Mouse (Mus musculus) c-Kit-positive CD71-positive TER-119-negative erythroid progenitor cells, embryonic 14.5 days (primary cell): ENCODE data around the gene Il10.
"Not testable (repeated sequence)": the region's sequence is repeated elsewhere in the genome, so short reads cannot be mapped to it uniquely, and the experiment has no call there.

Experiments used
- DNase-seq: peaks from one replicate; pipeline ENCODE4 v3.0.0-alpha.2; 2013; ENCODE audit warnings: low read depth

Il10 gene

DNA sequence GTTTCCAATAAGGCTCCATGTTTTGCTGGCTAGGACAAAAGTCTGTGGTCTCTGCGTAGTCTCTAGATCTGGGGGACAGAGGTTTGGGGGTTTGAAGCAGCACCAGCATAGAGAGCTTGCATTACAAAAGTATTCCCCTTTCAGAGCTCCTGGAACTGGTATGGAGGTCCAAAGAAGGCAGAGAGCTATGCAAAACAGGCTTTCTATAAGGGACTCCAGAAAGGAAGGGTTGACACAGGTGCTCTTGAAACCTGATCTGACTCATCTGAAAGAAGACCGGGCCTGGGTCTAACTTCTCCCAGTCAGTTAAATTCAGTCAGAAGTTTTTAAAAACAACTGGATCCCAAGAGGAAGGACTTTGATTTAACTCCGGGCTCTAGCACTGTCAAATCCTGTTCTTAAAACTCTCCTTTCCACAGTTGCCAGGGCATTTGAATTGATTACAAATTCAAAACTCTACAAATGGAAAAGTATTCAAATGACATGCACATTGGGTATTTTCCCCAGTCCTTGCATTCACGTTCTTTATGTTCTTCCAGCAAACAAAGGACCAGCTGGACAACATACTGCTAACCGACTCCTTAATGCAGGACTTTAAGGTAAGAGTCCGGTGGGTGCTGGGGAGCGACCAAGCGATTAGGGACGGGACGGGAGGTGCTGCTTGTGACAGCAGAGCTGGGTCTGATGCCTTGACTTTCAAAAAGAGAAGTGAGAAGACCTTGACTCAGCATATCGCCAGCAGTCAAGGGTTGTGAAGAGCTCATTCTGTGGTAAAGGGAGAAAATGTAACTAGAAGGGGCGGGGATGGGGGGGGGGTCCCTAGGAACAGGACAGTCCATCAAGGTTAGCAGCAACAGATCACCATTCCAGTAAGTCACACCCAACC lies 1.0 kb downstream of the Il10 start:
- no peak for DNase-seq

DNA sequence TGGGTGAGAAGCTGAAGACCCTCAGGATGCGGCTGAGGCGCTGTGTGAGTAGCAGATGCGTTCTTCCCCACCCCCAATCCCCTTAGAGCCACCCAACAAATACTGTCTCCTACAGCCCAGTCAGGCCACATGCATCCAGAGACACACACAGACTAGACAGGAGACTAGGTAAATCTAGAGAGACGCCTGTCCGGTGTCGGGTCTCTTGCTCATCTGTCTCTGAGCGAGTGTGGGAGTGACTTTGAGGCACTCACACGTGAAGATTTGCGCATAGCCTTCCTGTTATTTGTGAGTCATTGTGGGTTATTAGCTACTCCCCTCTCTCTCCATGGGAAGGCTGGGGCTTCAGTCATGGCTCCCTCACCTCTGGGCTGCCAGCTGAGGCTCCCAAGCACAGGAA lies 1.8 kb downstream of the Il10 start:
- no peak for DNase-seq

DNA sequence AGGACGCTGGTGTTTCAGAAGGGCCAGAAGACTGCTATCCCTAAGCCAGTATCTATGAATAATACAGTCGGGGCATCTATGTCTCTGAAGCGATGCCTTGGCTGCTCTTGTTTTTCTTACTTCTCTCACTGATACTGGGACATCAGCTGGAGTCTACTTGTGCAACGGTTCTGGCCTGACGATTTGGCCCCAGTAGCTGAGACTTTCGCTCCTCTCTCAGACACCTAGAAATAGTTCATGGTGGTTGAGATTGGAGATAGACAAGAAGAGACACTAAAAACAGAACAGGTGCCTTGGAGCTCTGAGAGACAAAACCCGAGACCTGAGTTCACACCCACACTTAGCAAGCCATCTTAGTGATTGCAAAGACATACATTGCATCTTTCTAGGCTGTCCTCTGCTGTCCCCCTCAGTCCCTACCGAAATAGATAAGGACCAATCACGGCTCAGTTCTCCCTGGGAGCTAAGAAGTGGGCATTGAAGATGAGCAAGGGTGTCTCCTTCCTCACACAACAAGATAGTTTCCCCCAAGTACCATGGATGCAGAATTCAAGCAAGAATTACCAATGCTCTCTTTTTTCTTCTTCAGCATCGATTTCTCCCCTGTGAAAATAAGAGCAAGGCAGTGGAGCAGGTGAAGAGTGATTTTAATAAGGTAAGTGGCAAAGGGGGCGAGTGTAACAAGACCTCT lies 2.4 kb downstream of the Il10 start:
- DNase-seq: no peak

DNA sequence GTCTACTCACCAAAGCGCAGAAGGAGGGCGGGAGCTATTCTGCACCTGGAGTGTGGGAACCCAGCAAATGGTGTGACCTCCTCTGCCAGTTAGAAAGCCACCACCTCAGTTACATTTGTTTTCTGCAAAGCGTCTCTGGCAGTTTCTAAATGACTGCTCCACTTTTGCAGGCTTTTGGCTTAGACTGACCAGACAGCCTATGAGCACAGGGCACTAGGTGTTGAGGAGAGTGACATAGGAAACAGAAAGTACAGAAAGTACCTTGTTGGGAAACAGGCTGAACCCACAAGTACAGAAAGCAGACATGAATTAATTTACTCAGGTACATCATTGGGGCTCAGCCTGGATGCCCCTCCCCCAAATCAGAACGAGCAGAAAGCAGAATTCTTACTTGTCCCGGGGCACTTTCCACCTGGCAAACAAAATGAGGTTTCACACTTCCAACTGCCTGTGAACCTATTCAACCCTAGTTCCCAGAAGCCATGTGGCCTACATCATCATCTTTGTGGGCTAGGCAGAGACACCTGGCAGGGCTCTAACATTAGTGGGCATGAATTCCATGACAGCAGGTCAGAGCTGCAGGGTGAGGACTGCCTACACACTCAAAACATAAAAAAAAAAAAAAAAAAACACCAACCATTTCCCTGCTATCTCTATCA lies 3.1 kb downstream of the Il10 start:
- DNase-seq: no peak

DNA sequence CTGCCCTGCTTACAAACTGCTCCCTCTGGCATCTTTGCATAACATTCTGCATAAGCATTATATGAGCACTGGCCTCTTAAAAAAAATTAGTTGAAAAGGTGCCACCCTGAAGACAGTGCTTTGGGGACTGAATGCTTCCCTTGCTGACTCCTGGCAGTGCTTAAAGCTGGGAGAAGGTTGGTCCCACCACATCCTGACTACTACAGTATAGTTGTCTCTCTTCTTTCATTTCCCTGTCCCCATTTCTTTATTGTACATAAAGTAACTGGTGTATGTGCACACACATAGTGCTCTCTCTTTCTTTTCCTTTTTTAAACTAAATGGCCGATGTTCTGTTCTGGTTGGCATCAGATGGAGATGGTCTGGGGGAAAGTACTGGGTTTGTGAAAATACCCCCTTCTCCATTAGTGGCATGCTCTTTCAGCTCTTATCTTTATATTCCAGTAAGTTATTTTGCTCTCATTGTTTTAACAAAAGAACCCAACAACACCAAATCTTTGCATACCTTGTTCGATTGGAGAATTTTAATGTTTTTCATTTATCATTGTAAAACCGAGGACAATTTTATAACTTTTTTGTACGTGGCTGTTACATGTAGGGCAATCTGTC lies 3.7 kb downstream of the Il10 start:
- DNase-seq: not testable (repeated sequence)

DNA sequence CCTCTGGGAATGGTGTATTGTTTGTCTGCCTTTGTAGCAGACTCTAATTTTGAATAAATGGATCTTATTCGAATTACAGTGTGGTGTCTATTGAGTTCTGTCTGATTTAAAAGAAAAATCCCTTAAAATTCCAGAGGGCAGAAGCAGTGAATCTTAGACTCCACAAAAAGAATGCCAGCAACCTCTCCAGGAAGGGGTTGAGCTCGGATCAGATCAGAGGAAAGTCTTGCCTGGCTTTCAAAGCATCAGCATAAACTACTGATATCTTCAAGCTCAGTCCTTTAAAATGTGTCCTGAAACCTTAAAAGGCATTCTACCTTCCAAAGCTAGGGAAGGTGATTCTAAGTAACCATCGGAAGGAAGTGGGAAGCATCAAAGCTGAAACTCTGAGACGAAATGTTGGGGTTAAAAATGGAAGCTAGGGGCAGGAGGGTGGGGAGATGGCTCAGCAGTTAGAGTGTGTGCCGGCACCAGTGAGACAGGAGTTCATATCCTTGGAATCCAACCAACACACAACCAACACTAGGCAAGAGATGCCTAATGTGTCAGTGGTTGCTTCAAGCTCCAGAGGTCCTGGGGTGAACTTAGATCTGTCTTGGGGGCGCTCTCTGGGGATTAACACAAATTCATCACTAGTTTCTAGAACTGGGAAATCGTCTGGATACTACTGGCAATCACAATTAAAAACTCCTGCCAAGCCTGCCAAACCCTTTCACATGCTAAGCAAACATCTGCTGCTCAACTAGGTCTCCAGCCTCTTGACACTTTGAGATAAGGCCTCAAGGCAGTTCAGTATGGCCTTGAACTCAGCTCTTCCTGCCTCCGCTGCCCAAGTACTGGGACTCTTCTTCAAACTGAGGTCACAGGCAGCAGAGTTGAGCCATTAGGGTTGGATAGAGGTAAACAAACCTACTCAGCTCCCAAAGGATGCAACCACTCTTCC lies 5.5 kb downstream of the Il10 start:
- DNase-seq: no peak

DNA sequence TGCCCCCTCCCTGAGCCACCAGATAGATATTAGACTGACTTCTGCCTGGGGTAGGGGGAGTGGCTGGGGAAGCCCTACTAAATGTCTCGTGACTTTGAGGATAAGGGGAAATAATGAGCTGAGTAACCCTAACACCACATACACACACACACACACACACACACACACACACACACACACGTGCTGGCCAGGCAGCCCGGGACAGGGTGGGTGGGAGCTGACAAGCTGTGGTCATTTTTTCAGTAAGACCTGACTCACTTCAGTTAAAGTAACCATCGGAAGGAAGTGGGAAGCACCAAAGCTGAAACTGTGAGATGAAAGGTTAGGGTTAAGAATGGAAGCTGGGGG lies 6.2 kb downstream of the Il10 start:
- no peak for DNase-seq

DNA sequence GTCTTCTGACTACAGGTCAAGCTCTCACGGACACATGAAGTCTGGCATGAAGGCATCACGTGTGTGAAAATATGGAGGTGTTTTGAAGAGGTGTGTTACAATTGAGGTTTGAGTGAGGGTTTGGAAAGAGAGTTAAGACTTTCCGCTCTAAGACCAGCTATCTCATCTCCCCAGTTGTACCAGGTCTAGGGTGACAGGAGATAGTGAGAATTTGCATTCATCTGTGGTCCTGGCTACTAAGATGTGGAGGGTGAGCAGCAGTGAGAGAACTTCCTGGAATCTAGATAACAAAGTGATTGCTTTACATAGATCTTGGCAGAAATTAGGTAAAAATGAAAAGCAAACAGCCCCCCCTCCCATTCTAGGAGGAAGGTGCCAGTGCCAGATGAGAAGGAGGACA lies 9.6 kb downstream of the Il10 start:
- DNase-seq: peak; percentile 60

DNA sequence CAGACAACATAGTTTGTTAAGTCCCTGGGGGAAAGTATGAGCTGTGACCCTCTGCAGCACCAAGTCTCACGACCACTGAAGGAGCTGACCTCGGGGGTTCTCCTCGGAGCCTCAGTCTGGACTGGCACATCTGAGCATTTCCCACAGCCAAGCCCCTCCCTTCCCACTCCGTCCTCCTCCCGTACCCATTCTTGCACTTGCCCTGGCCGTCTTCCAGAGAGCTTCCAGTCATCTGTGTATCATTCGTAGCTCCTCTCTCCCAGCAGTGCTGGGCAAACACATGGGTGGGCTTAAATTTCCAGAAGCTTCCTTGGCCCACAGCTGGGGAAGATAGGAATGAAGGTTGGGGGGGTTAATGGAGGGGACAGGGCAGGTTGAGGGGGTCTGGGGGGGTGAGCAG lies 10.6 kb downstream of the Il10 start:
- no peak for DNase-seq

DNA sequence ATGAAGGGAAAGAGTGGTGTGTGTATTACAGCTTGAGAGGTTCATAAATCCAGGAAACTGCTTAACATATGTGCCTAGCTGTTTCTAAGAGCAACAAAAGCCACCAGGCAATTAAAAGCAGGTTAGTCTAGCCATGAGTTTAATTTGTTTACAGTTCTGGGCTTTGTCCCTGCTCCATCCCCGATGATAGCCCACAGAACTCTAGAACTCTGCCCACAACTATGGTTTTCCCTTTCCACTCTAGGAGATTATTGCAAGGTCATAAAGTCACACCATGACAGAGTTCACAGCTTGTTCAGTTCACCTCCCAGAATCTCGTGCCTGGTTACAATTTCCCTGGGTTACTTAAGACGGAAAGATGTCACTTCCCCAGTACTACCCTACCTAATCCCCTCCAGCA lies 11.6 kb downstream of the Il10 start:
- no peak for DNase-seq

DNA sequence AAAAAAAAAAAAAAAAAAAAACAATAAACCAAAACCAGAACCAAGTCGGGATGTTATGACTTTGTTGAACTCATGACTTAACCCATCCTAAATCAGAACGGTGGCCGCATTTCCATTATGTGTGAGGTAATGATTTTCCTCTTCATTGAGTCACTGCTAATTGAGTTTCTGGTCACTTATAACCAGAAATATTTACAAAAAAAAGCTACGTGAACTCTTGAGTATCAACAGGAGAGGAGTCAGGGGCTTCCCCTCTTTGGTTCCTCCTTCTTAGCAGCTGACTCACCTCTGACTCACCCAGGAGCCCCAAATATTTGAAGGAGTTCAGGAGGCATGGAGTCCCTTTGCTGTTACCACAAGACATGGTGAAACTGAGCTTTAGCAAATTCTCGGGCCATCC lies 18.4 kb downstream of the Il10 start:
- no peak for DNase-seq

DNA sequence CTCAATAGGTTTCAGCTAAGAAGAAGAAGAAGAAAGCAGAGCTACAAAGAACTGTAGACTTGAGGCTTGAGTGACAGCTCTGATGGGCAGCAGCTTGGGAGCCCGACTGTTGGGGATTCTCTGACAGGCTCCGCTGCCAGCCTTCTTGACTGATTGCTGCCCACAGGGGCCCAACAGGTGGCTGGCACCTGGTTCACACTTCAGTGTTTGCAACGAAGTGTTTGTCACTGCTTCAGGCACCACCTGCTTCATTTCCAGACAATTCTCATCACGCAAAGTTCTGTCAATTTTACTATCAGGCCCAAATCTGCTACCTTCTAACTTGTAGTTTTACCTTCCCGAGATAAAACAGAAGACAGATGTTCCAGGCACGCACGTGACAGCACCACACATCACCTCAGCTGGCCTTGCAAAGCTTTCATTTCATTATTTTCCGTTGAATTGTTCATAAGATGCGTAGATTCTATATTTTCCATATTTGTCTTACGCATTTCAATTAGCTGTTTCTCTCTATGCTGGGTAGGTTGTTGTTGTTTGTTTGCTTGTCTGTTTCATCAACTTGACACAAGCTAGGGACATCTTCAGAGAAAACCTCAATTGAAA lies 18.9 kb downstream of the Il10 start:
- no peak for DNase-seq

DNA sequence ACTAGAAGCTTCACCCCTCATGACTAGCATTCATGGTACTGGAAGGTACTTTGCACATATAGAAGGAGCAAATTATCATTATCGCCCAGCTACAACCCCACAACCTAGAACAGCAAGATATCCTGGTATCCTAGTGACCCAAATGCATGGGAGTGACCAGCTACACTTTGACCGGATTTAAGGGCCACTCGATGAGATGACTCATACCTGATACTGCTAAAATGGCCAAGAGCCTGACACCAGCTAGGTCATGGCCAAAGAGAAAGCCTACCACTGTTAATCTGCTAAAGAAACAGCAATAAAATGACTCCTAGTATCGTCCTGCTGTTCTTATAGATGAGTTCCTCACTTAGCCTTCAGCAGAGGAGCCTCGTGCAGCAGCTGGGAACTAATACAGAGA lies 19.8 kb downstream of the Il10 start:
- no peak for DNase-seq

DNA sequence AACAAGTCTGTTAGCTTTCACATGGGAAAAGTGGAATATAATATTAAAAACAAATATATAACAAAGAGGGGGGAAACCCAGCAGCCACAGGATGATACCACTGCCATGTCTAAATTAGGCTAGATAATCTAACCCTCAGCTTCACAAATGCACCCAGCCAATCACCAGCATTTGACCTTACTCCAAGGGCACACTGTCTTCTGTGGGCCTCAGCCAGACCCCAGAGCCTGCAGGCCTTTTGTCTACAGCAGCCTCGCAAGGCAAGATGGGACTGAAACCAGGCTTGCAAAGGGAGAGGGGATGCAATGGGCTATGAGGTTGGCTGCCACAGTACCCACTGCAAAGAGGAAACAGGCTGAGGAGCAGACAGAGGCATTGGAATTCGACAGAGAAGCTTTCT lies 22.6 kb downstream of the Il10 start:
- DNase-seq: no peak

DNA sequence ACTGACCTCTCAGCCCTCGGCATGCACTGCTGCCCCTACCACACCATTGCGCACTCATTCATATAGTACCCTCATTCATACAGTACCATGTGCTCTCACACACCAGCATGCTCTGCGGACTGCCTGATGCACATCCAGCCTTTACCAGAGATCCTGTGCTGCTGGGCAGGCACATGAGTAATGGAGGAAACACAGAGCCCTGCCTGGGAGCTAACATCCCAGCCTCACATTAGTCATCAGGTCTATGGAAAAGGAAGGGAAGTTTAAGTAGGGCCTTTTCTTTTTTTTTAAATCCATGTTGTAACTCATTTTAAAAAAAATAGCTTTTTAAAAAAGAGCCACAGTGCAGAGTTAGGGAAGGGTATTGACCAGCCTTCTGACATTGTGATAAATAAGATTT lies 23.1 kb downstream of the Il10 start:
- DNase-seq: no peak

DNA sequence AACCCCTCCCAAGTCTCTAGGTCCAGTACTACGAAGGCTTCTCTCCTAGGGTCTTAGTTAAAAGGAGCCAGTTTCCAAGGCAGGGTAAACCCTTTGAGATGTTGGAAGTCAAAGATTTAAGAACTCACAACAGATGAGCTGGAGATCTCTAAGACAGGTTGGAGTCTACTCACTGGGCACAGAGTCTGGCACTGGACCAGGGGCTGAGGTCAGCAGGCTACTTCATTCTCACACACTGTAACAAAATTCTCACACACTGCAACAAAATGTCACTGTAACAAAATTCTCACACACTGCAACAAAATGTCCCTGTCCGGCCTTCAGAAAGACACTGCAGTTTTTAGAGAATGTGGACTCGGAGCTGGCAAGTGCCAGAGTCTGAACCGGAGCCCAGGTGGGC lies 24.0 kb downstream of the Il10 start:
- DNase-seq: no peak

DNA sequence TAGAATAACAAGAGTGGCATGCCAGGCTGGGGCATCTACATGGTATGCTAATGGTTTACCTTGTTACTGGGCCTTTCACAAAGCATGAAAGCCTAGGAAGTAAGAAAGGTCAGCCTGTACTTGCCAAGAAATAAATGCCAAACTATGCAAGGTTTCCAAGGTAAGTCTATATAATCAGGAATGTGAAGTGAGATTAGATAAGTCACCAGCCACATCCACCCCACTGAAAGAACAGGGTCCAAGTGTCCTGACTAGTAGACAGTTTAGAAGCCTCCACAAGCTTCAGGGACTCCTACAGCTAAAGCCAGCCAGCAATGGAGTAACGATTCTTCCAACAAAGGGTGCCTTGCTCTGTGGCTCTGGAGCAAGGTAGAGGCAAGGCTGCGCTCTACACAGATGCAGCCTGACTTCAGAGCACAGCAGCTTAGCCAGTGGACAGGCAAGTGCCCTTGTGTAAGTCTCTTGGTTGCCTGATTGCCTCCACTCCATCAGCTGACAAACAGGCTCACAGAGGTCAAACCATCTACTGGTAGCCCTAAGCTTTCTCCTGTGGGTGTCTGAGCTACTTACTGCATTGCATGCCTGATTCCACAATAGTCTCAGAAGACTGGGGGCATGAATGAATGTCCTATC lies 26.2 kb downstream of the Il10 start:
- DNase-seq: no peak

DNA sequence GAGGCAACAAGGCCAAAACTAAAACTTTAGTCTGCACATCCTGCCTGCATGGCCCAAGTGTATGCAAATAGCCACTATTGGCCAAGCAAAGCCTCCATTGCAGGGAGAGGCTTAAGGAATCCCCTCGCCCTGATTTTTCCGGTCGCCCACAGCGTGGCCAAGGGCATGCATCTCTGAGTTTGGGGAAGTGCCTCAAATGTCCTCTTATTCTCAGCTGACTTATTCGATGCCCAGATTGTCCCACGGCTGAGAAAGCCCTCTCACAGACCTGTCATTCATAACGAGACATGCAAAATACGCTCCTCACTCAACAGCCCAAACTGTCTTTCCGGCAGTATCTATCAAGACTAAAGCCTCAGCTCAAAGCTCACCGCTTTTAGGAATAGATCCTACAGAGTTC lies 27.0 kb downstream of the Il10 start:
- no peak for DNase-seq

DNA sequence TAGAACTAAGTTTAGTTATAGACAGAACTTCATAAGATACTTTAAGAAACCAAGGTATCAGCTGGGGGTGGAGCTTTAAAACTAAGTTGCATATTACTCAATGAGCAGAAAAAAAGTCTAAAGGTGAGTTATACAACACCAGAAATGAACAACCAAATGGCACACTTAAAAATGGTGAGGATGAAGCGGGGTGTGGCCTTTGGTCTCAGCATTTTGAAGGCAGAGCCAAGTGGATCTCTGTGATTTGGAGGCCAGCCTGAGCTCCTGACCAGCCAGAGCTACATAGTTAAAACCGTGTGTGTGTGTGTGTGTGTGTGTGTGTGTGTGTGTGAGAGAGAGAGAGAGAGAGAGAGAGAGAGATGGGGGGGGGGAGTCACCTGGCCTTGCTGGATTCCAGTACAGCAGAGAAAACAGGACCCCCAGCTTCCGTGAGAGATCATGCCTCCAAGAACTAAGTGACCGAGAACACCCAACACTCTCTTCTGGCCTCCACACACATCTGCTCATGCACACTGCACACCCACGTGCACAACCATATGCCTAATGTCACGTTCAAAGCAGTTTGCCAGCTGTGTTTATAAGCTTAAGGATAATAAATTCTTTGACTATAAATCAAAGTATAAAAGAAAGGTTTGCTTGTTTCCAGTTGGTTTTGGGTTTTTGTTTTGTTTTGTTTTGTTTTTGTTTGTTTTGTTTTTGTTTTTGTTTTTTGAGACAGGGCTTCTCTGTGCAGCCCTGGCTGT lies 28.6 kb downstream of the Il10 start:
- no peak for DNase-seq

DNA sequence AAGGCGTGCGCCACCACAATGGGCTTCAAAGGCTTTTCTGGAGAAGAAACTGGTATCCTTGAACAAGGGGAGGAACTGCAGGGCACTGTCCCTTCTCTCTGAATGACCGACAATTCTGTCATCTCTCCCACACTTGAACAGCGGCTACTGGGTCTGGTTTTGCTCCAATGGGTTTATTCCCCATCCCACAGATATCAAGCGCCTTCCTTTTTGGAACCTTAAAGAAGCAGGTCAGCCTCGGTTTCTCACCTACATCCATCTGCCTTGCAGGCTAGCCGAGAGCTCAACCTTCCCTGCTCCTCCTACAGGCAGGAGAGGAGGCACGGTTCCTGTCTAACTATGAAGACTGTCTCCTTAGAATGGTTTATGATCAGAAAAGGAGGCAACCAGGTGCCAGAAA lies 29.3 kb downstream of the Il10 start:
- DNase-seq: no peak
